Comparison of ENCODE assay signal across 19 mouse cellular contexts in the genomic region with DNA sequence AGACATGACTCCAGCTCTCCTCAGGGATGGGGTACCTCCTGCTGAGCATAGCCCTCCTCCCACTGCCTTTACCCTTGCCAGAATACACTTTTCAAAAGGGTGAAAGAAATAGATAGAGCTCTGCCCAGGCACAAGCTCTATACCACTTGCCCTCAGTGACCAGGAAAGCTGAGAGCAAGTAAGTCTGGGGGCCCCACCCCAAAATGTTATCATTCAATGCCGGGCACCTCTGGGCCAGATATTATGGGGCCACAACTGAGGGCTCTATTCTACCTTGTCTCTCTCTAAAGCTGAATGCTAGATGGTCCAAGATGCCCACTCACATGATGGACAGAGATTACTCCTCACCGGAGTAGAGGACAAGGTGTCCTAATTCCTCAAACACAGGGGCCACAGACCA. TPM values are rescaled to one million over a fixed set of nuclear protein-coding genes. Genes with fewer than 3 reads are reported as not detected.
"Had no signal": no experiment of that assay in that cellular context is flagged by ENCODE, and none has a peak within 500 bp of the region (broad histone marks: within the 10 kb centered on the region; RNA-seq: fewer than 3 reads in every experiment).

No protein-coding gene starts in this region.

- H3K36me3 ChIP-seq: limb, embryonic 15.5 days; lung, embryonic 15.5 days had no signal

- H3K4me3 ChIP-seq: limb, embryonic 15.5 days; lung, embryonic 15.5 days; megakaryocyte, embryonic 14.5 days; midbrain, embryonic 15.5 days; neural tube, embryonic 12.5 days had no signal

- H3K4me1 ChIP-seq: lung, embryonic 15.5 days; midbrain, embryonic 15.5 days; neural tube, embryonic 12.5 days had no signal

- DNase-seq: kidney, adult 11 months; kidney, adult 9 months; kidney, postnatal 36 days; layer of hippocampus, adult 9-11 months; layer of hippocampus, postnatal 36 days; lung, postnatal 14 days; right cerebral cortex, postnatal 4 days; thymus, postnatal 4 days had no signal

- H3K9me3 ChIP-seq: limb, embryonic 15.5 days; lung, embryonic 15.5 days; megakaryocyte, embryonic 14.5 days; midbrain, embryonic 15.5 days; neural tube, embryonic 12.5 days had no signal

- H3K9ac ChIP-seq: limb, embryonic 15.5 days; lung, embryonic 15.5 days; midbrain, embryonic 15.5 days; neural tube, embryonic 12.5 days had no signal

- ATAC-seq: midbrain, embryonic 15.5 days had no signal

- H3K27me3 ChIP-seq: lung, embryonic 15.5 days; midbrain, embryonic 15.5 days; neural tube, embryonic 12.5 days had no signal

- H3K27ac ChIP-seq: kidney, postnatal 0 days; limb, embryonic 15.5 days; lung, embryonic 15.5 days; macrophage; midbrain, embryonic 15.5 days; neural tube, embryonic 12.5 days had no signal

- H3K4me2 ChIP-seq: limb, embryonic 15.5 days; lung, embryonic 15.5 days; midbrain, embryonic 11.5 days; midbrain, embryonic 15.5 days; neural tube, embryonic 12.5 days had no signal

RNA-seq across cellular contexts. Expression of a gene that starts 36.2 kb away (rescaled TPM):
- total RNA-seq: monocyte, adult 5-6 weeks; neutrophil, adult 5-6 weeks had no signal
- polyA plus RNA-seq: macrophage; spleen, adult 2 months had no signal

RNA-seq across cellular contexts. Expression of a gene that starts 55.6 kb away (rescaled TPM):
- total RNA-seq: monocyte, adult 5-6 weeks; neutrophil, adult 5-6 weeks had no signal
- polyA plus RNA-seq: kidney, postnatal 0 days; macrophage; spleen, adult 2 months had no signal
